Mouse (Mus musculus): ENCODE results near the gene Psip1. TPM values are rescaled to one million over a fixed set of nuclear protein-coding genes. Genes with fewer than 3 reads are reported as not detected.
"Not testable (repeated sequence)": the region's sequence is repeated elsewhere in the genome, so short reads cannot be mapped to it uniquely, and the experiment has no call there.

The Psip1 gene
- polyA plus RNA-seq (2015; fragmentation: Nextera tagmentation; extraction: Ambion mirVana) = 215 and 230 TPM in 2 replicates

GRCm38 (mm10) chr4:83486117-83486901 lies at the start of gene Psip1:
Gene Psip1 (minus strand): TSS chr4:83486459.
- peak; percentile 94 for ATAC-seq (ENCODE audit: low FRiP score)
- under 1% methylated on average over 59 of the region's 86 CpGs for WGBS

GRCm38 (mm10) chr4:83534024-83534423 lies 47.8 kb upstream of the Psip1 start:
- Histone ChIP-seq H3K9ac (replicated peaks) (no peak overlapping the region), H3K36me3 (no peaks in the 10 kb centered on the region), H3K4me2 (no peak overlapping the region), H3K4me3 (replicated peaks) (no peak overlapping the region), H3K9me3 (replicated peaks) (no peaks in the 10 kb centered on the region), H3K4me1 (no peaks in the 10 kb centered on the region), H3K27ac (replicated peaks) (no peak overlapping the region), H3K27me3 (replicated peaks) (no peaks in the 10 kb centered on the region)
- ATAC-seq (ENCODE audit: low FRiP score) = no peak
- 43% methylated on average over 7 of the region's 7 CpGs for WGBS

More at GRCm38 (mm10) chr4:83486117-83486901, at the start of gene Psip1:
- peaks cover 24% of the 10 kb centered on the region for H3K4me1 ChIP-seq
- H3K27ac ChIP-seq (replicated peaks) = peak within 1 kb of the TSS; percentile 100
- H3K27me3 ChIP-seq (replicated peaks) = no peaks in the 10 kb centered on the region
- H3K4me2 ChIP-seq = peak within 1 kb of the TSS; percentile 67
- peak within 1 kb of the TSS; percentile 85 for H3K4me3 ChIP-seq (replicated peaks)
- H3K9ac ChIP-seq (replicated peaks) = peak within 1 kb of the TSS; percentile 87
- H3K9me3 ChIP-seq (replicated peaks) = no peaks in the 10 kb centered on the region
- peaks cover 10% of the 10 kb centered on the region; the same call in 1 of the 2 replicates for H3K36me3 ChIP-seq

GRCm38 (mm10) chr4:83533168-83533911 lies 47.1 kb upstream of the Psip1 start:
- 57% methylated on average over 9 of the region's 9 CpGs for WGBS
- Histone ChIP-seq H3K27me3 (replicated peaks) (no peaks in the 10 kb centered on the region), H3K9ac (replicated peaks) (no peak overlapping the region), H3K27ac (replicated peaks) (no peak overlapping the region), H3K4me2 (no peak overlapping the region), H3K4me1 (no peaks in the 10 kb centered on the region), H3K9me3 (replicated peaks) (no peaks in the 10 kb centered on the region), H3K4me3 (replicated peaks) (no peak overlapping the region), H3K36me3 (no peaks in the 10 kb centered on the region)
- ATAC-seq (ENCODE audit: low FRiP score) = no peak

GRCm38 (mm10) chr4:83530060-83530459 lies 43.8 kb upstream of the Psip1 start:
- H3K4me1 ChIP-seq; H3K36me3 ChIP-seq; H3K27ac ChIP-seq (replicated peaks); ATAC-seq (ENCODE audit: low FRiP score); H3K9me3 ChIP-seq (replicated peaks); H3K4me2 ChIP-seq; H3K4me3 ChIP-seq (replicated peaks); H3K9ac ChIP-seq (replicated peaks); H3K27me3 ChIP-seq (replicated peaks): not testable (repeated sequence)
- WGBS = 67% methylated on average over 4 of the region's 4 CpGs

GRCm38 (mm10) chr4:83527921-83528320 lies 41.7 kb upstream of the Psip1 start:
- no peak overlapping the region for H3K4me2 ChIP-seq
- no peak overlapping the region for H3K27ac ChIP-seq (replicated peaks)
- H3K4me3 ChIP-seq (replicated peaks) = no peak overlapping the region
- peaks cover 22% of the 10 kb centered on the region for H3K4me1 ChIP-seq
- H3K27me3 ChIP-seq (replicated peaks) = no peaks in the 10 kb centered on the region
- H3K36me3 ChIP-seq = no peaks in the 10 kb centered on the region
- H3K9me3 ChIP-seq (replicated peaks) = no peaks in the 10 kb centered on the region
- no peak for ATAC-seq (ENCODE audit: low FRiP score)
- H3K9ac ChIP-seq (replicated peaks) = no peak overlapping the region

- 57% methylated on average over 6 of the region's 6 CpGs for WGBS
- Histone ChIP-seq H3K9me3 (replicated peaks) (no peaks in the 10 kb centered on the region), H3K36me3 (no peaks in the 10 kb centered on the region), H3K4me2 (no peak overlapping the region), H3K4me1 (peaks cover 22% of the 10 kb centered on the region), H3K4me3 (replicated peaks) (no peak overlapping the region), H3K9ac (replicated peaks) (no peak overlapping the region), H3K27me3 (replicated peaks) (no peaks in the 10 kb centered on the region), H3K27ac (replicated peaks) (no peak overlapping the region)
- no peak for ATAC-seq (ENCODE audit: low FRiP score)
Measured at GRCm38 (mm10) chr4:83526988-83527334, 40.7 kb upstream of the Psip1 start.

- no peaks in the 10 kb centered on the region for H3K36me3 ChIP-seq
- no peak overlapping the region for H3K27ac ChIP-seq (replicated peaks)
- peak overlapping the region; percentile 95 for H3K4me2 ChIP-seq
- peaks cover 22% of the 10 kb centered on the region for H3K4me1 ChIP-seq
- ATAC-seq (ENCODE audit: low FRiP score) = no peak
- H3K4me3 ChIP-seq (replicated peaks) = peak overlapping the region; percentile 78
- WGBS = 4% methylated on average over 13 of the region's 13 CpGs
- no peaks in the 10 kb centered on the region for H3K27me3 ChIP-seq (replicated peaks)
- H3K9ac ChIP-seq (replicated peaks) = no peak overlapping the region
- H3K9me3 ChIP-seq (replicated peaks) = no peaks in the 10 kb centered on the region
Measured at GRCm38 (mm10) chr4:83526270-83526987, 40.2 kb upstream of the Psip1 start.

GRCm38 (mm10) chr4:83525690-83526055 lies 39.4 kb upstream of the Psip1 start:
- Histone ChIP-seq H3K36me3 (no peaks in the 10 kb centered on the region), H3K4me3 (replicated peaks) (peak overlapping the region; percentile 78), H3K9me3 (replicated peaks) (no peaks in the 10 kb centered on the region), H3K4me1 (peaks cover 22% of the 10 kb centered on the region), H3K27me3 (replicated peaks) (no peaks in the 10 kb centered on the region), H3K4me2 (peak overlapping the region; percentile 95), H3K9ac (replicated peaks) (peak overlapping the region; percentile 65), H3K27ac (replicated peaks) (peak overlapping the region; percentile 100)
- WGBS = 2% methylated on average over 18 of the region's 18 CpGs
- ATAC-seq (ENCODE audit: low FRiP score) = peak; percentile 72

- WGBS = 0% methylated on average over 63 of the region's 73 CpGs
- ATAC-seq (ENCODE audit: low FRiP score) = peak; percentile 96
- Histone ChIP-seq H3K27ac (replicated peaks) (peak within 1 kb of the TSS; percentile 100), H3K9me3 (replicated peaks) (no peaks in the 10 kb centered on the region), H3K36me3 (no peaks in the 10 kb centered on the region), H3K4me1 (peaks cover 22% of the 10 kb centered on the region), H3K4me3 (replicated peaks) (peak within 1 kb of the TSS; percentile 78), H3K4me2 (peak within 1 kb of the TSS; percentile 95), H3K9ac (replicated peaks) (peak within 1 kb of the TSS; percentile 91), H3K27me3 (replicated peaks) (no peaks in the 10 kb centered on the region)
Measured at GRCm38 (mm10) chr4:83524843-83525689, 38.8 kb upstream of the Psip1 start, which contains the start of gene Ccdc171. Gene Ccdc171 (plus strand): TSS chr4:83525545.

GRCm38 (mm10) chr4:83524456-83524842 lies 38.2 kb upstream of the Psip1 start:
- H3K27me3 ChIP-seq (replicated peaks) = no peaks in the 10 kb centered on the region
- H3K4me2 ChIP-seq = peak overlapping the region; percentile 95
- peaks cover 22% of the 10 kb centered on the region for H3K4me1 ChIP-seq
- peak overlapping the region; percentile 91 for H3K9ac ChIP-seq (replicated peaks)
- no peaks in the 10 kb centered on the region for H3K9me3 ChIP-seq (replicated peaks)
- H3K27ac ChIP-seq (replicated peaks) = peak overlapping the region; percentile 100
- no peaks in the 10 kb centered on the region for H3K36me3 ChIP-seq
- ATAC-seq (ENCODE audit: low FRiP score) = no peak
- peak overlapping the region; percentile 78 for H3K4me3 ChIP-seq (replicated peaks)
- 12% methylated on average over 6 of the region's 6 CpGs for WGBS

- no peak for ATAC-seq (ENCODE audit: low FRiP score)
- peaks cover 22% of the 10 kb centered on the region for H3K4me1 ChIP-seq
- 42% methylated on average over 5 of the region's 5 CpGs for WGBS
Measured at GRCm38 (mm10) chr4:83522066-83522465, 35.8 kb upstream of the Psip1 start.

More at GRCm38 (mm10) chr4:83522066-83522465, 35.8 kb upstream of the Psip1 start:
- H3K9ac ChIP-seq (replicated peaks) = no peak overlapping the region
- no peaks in the 10 kb centered on the region for H3K27me3 ChIP-seq (replicated peaks)
- H3K36me3 ChIP-seq = no peaks in the 10 kb centered on the region
- no peak overlapping the region for H3K27ac ChIP-seq (replicated peaks)
- H3K4me3 ChIP-seq (replicated peaks) = no peak overlapping the region
- no peak overlapping the region for H3K4me2 ChIP-seq
- H3K9me3 ChIP-seq (replicated peaks) = no peaks in the 10 kb centered on the region

All from neural tube, embryonic 15.5 days (tissue).